Mouse (Mus musculus) heart, adult 2 months (tissue): ENCODE data around the gene Tmem212.

Source experiments
- CTCF ChIP-seq: fragments of 200-600 bp; IDR thresholded peaks from 2 replicates; pipeline ENCODE4 v1.8.1; 2022; ENCODE audit warnings: antibody characterized with exemption, mild to moderate bottlenecking, moderate library complexity
- POLR2A ChIP-seq: fragments of 200-500 bp; IDR thresholded peaks from 2 replicates; pipeline ENCODE4 v1.6.1; 2011; ENCODE audit warnings: mild to moderate bottlenecking, low read depth, low read length, control low read depth; ENCODE audit not compliant: insufficient read depth

DNA sequence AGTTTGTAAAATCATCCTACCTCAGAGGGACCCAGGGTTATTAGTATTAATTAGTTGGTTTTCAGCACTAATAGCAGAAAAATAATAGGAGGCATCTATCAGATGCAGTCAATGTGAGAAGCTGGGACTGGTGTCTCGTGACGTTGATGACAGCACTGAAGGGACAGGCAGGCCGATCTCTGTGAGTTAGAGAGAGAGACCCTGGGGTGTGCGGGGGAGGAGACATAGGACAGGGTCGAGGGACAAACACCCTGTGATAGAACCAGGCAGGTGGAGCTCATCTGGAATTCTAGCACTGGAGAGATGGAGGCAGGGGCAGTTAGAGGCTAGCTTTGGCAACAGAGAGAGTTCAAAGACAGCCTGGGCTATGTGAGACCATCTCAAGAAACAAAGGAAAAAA, 53.3 kb downstream of the Tmem212 start:
- TF ChIP-seq POLR2A (no peak), CTCF (no peak)
